Mouse (Mus musculus) layer of hippocampus, postnatal 10 days (tissue): ENCODE measurements around the gene Vstm5. TPM values are rescaled to one million over a fixed set of nuclear protein-coding genes. Genes with fewer than 3 reads are reported as not detected.

Experiments
- DNase-seq, 2 experiments: peaks; one replicate each; pipeline ENCODE4 v3.0.0; 2021; ENCODE audit warnings: low spot score in 2 of 2
- total RNA-seq, 2 experiments: library from RNA; stranded (reverse); gene quantifications; 2 replicates each; pipeline ENCODE4 v1.2.3; 2021

The Vstm5 gene
- total RNA-seq, 2 experiments from 2014 or later, result 7.0 to 7.2 TPM

- DNase-seq, result no peak
Observed at GRCm38 (mm10) chr9:15307257-15307656, 68.4 kb downstream of the Vstm5 start.

GRCm38 (mm10) chr9:15308254-15308653 lies 69.4 kb downstream of the Vstm5 start:
- DNase-seq, result no peak

Other genes with a start within 250 kb of the Vstm5 start
- gene Panx1, start 193.6 kb upstream of the Vstm5 start, total RNA-seq, result 10 to 100 TPM; 67.9 to 68.7 TPM
- not detected for gene Hephl1, start 126.9 kb upstream of the Vstm5 start, total RNA-seq
- 10 to 100 TPM; 29.5 to 33.3 TPM for gene Med17, start 40.9 kb downstream of the Vstm5 start, total RNA-seq
- gene Taf1d, start 67.2 kb downstream of the Vstm5 start, total RNA-seq, result 10 to 100 TPM; 41.4 to 42.6 TPM
- 10 to 100 TPM; 28.3 to 31.2 TPM for gene 4931406C07Rik, start 67.4 kb downstream of the Vstm5 start, total RNA-seq
- 10 to 100 TPM; 26.5 to 26.9 TPM for gene Cep295, start 118.7 kb downstream of the Vstm5 start, total RNA-seq